Mouse (Mus musculus) myocyte (in vitro differentiated cells): ENCODE data around the gene Fubp1. TPM values are rescaled to one million over a fixed set of nuclear protein-coding genes. Genes with fewer than 3 reads are reported as not detected.

Experiments
- H3K27me3 ChIP-seq: one replicate; pipeline ENCODE4 v1.6.1; 2011; ENCODE audit not compliant: control insufficient read depth, insufficient read depth, insufficient read length
- H3K36me3 ChIP-seq: one replicate; pipeline ENCODE4 v1.6.1; 2011; ENCODE audit not compliant: control insufficient read depth, insufficient read depth
- H3K4me2 ChIP-seq: one replicate; pipeline ENCODE4 v1.6.1; 2011; ENCODE audit warnings: low read depth, control low read depth
- H3K4me3 ChIP-seq: one replicate; pipeline ENCODE4 v1.5.1; 2011; ENCODE audit warnings: mild to moderate bottlenecking, control low read depth, moderate library complexity
- H3K79me2 ChIP-seq: one replicate; pipeline ENCODE4 v1.6.1; 2011; ENCODE audit not compliant: control insufficient read depth, insufficient read depth
- H3ac ChIP-seq: one replicate; pipeline ENCODE4 v1.6.1; 2011; ENCODE audit not compliant: control insufficient read depth, insufficient read length
- CEBPB ChIP-seq: IDR thresholded peaks from 2 replicates; pipeline ENCODE4 v1.6.1; 2011; ENCODE audit warnings: mild to moderate bottlenecking, moderate library complexity; ENCODE audit not compliant: poor library complexity, insufficient read depth, severe bottlenecking
- E2F4 ChIP-seq: IDR thresholded peaks from one replicate; pipeline ENCODE4 v1.6.1; 2011; ENCODE audit warnings: mild to moderate bottlenecking, control low read depth, moderate library complexity; ENCODE audit not compliant: insufficient read depth
- MAX ChIP-seq: IDR thresholded peaks from one replicate; pipeline ENCODE4 v1.6.1; 2011; ENCODE audit warnings: low read depth, mild to moderate bottlenecking, control low read depth
- MYOD1 ChIP-seq, 3 experiments: IDR thresholded peaks; one replicate each; pipeline ENCODE4 v1.6.1; 2011; ENCODE audit warnings: control low read depth in 2 of 3, low read depth in 2 of 3, mild to moderate bottlenecking in 2 of 3, moderate library complexity in 1 of 3; ENCODE audit not compliant: insufficient read length in 2 of 3, control insufficient read depth in 1 of 3
- MYOG ChIP-seq, 3 experiments: IDR thresholded peaks; one replicate each; pipeline ENCODE4 v1.6.1; 2011; ENCODE audit warnings: control low read depth in 2 of 3, low read depth in 2 of 3, mild to moderate bottlenecking in 2 of 3; ENCODE audit not compliant: insufficient read length in 2 of 3, control insufficient read depth in 1 of 3, insufficient read depth in 1 of 3
- POLR2A ChIP-seq: IDR thresholded peaks from one replicate; pipeline ENCODE4 v1.6.1; 2011; ENCODE audit warnings: low read depth, mild to moderate bottlenecking, control low read depth, moderate library complexity; ENCODE audit not compliant: insufficient read length
- POLR2AphosphoS2 ChIP-seq: IDR thresholded peaks from one replicate; pipeline ENCODE4 v1.6.1; 2011; ENCODE audit warnings: low read depth, control low read depth; ENCODE audit not compliant: insufficient read length
- REST ChIP-seq: IDR thresholded peaks from one replicate; pipeline ENCODE4 v1.6.1; 2011; ENCODE audit warnings: mild to moderate bottlenecking, control low read depth, moderate library complexity; ENCODE audit not compliant: insufficient read depth, insufficient read length
- SRF ChIP-seq: IDR thresholded peaks from one replicate; pipeline ENCODE4 v1.6.1; 2011; ENCODE audit warnings: low read depth; ENCODE audit not compliant: control insufficient read depth, insufficient read length
- TCF12 ChIP-seq: IDR thresholded peaks from one replicate; pipeline ENCODE4 v1.6.1; 2011; ENCODE audit warnings: mild to moderate bottlenecking, control low read depth; ENCODE audit not compliant: poor library complexity, insufficient read depth, severe bottlenecking
- TCF3 ChIP-seq: IDR thresholded peaks from one replicate; pipeline ENCODE4 v1.6.1; 2011; ENCODE audit warnings: low read depth, control low read depth; ENCODE audit not compliant: insufficient read length
- USF1 ChIP-seq: IDR thresholded peaks from one replicate; pipeline ENCODE4 v1.6.1; 2011; ENCODE audit warnings: low read depth, mild to moderate bottlenecking, control low read depth, moderate library complexity
- polyA plus RNA-seq: library from polyadenylated mRNA; unstranded; fragments of >200 nt; fragmentation: generic; extraction: Trizol; gene quantifications from one replicate; pipeline ENCODE4 v1.2.1, GENCODE M21; 2012; ENCODE audit warnings: missing spikeins

Fubp1 gene
- polyA plus RNA-seq, result 27.9 TPM

- H3K36me3 ChIP-seq, result peaks cover 5% of the 10 kb centered on the region
- H3K79me2 ChIP-seq, result peaks cover 60% of the 10 kb centered on the region
- no peaks in the 10 kb centered on the region for H3K27me3 ChIP-seq
- peak within 1 kb of the TSS; percentile 86 for H3K4me2 ChIP-seq
- peak within 1 kb of the TSS; percentile 97 for H3ac ChIP-seq
- peak within 1 kb of the TSS; percentile 64 for H3K4me3 ChIP-seq
- no peak for TF ChIP-seq TCF3
- peak; percentile 98 for TF ChIP-seq POLR2A
- no peak for TF ChIP-seq E2F4
- TF ChIP-seq MYOD1 (IDR thresholded peaks at IDR 0.05; ENCODE audit: control insufficient read depth in 1 of 3, insufficient read length in 2 of 3, low read depth in 2 of 3), result peak in 1 of 3 experiments; percentile 29
- TF ChIP-seq POLR2AphosphoS2, result peak; percentile 93
- no peak for TF ChIP-seq SRF
- no peak for TF ChIP-seq USF1
- TF ChIP-seq CEBPB, result no peak
- TF ChIP-seq REST, result peak; percentile 29
These were observed at the start of gene Fubp1, which contains the start of gene Dnajb4 for GRCm38 (mm10) chr3:152209967-152210634. Fubp1 (plus strand) TSS chr3:152210422. Dnajb4 (minus strand) TSS chr3:152210302.

GRCm38 (mm10) chr3:152160607-152161006 lies 49.6 kb upstream of the Fubp1 start:
- TF ChIP-seq MYOG (IDR thresholded peaks at IDR 0.05; ENCODE audit: control insufficient read depth in 1 of 3, insufficient read depth in 1 of 3, insufficient read length in 2 of 3, low read depth in 2 of 3), result no peak
- TF ChIP-seq POLR2A, result no peak
- no peak for TF ChIP-seq REST
- no peak for TF ChIP-seq SRF
- no peak for TF ChIP-seq TCF3
- no peak for TF ChIP-seq POLR2AphosphoS2
- no peak for TF ChIP-seq E2F4
- no peak for TF ChIP-seq MAX
- TF ChIP-seq CEBPB, result no peak
- no peak for TF ChIP-seq MYOD1 (IDR thresholded peaks at IDR 0.05; ENCODE audit: control insufficient read depth in 1 of 3, insufficient read length in 2 of 3, low read depth in 2 of 3)
- TF ChIP-seq TCF12, result no peak
- no peak for TF ChIP-seq USF1
- Histone ChIP-seq H3K27me3 (no peaks in the 10 kb centered on the region), H3ac (no peak overlapping the region), H3K4me2 (no peak overlapping the region), H3K36me3 (no peaks in the 10 kb centered on the region), H3K4me3 (no peak overlapping the region), H3K79me2 (no peaks in the 10 kb centered on the region)

- no peak for TF ChIP-seq POLR2AphosphoS2
- TF ChIP-seq MYOG (IDR thresholded peaks at IDR 0.05; ENCODE audit: control insufficient read depth in 1 of 3, insufficient read depth in 1 of 3, insufficient read length in 2 of 3, low read depth in 2 of 3), result no peak
- no peak for TF ChIP-seq E2F4
- no peak for TF ChIP-seq MAX
- no peak for TF ChIP-seq MYOD1 (IDR thresholded peaks at IDR 0.05; ENCODE audit: control insufficient read depth in 1 of 3, insufficient read length in 2 of 3, low read depth in 2 of 3)
- no peak for TF ChIP-seq USF1
- TF ChIP-seq REST, result no peak
- TF ChIP-seq SRF, result no peak
- no peak for TF ChIP-seq TCF3
- no peak for TF ChIP-seq POLR2A
- no peak for TF ChIP-seq CEBPB
- TF ChIP-seq TCF12, result no peak
- Histone ChIP-seq H3K4me3 (no peak overlapping the region), H3K36me3 (no peaks in the 10 kb centered on the region), H3K27me3 (no peaks in the 10 kb centered on the region), H3ac (no peak overlapping the region), H3K79me2 (no peaks in the 10 kb centered on the region), H3K4me2 (no peak overlapping the region)
These were observed 46.9 kb upstream of the Fubp1 start for GRCm38 (mm10) chr3:152163320-152163719.

- Histone ChIP-seq H3ac (no peak overlapping the region), H3K4me2 (no peak overlapping the region), H3K4me3 (no peak overlapping the region), H3K79me2 (no peaks in the 10 kb centered on the region), H3K27me3 (no peaks in the 10 kb centered on the region), H3K36me3 (no peaks in the 10 kb centered on the region)
- TF ChIP-seq USF1, result no peak
- no peak for TF ChIP-seq E2F4
- TF ChIP-seq TCF12, result no peak
- TF ChIP-seq POLR2AphosphoS2, result no peak
- TF ChIP-seq MYOG (IDR thresholded peaks at IDR 0.05; ENCODE audit: control insufficient read depth in 1 of 3, insufficient read depth in 1 of 3, insufficient read length in 2 of 3, low read depth in 2 of 3), result no peak
- TF ChIP-seq MYOD1 (IDR thresholded peaks at IDR 0.05; ENCODE audit: control insufficient read depth in 1 of 3, insufficient read length in 2 of 3, low read depth in 2 of 3), result no peak
These were observed 45.2 kb upstream of the Fubp1 start for GRCm38 (mm10) chr3:152165014-152165350.
